Mouse (Mus musculus): Measurements from ENCODE around the gene Opn1sw.

DNA sequence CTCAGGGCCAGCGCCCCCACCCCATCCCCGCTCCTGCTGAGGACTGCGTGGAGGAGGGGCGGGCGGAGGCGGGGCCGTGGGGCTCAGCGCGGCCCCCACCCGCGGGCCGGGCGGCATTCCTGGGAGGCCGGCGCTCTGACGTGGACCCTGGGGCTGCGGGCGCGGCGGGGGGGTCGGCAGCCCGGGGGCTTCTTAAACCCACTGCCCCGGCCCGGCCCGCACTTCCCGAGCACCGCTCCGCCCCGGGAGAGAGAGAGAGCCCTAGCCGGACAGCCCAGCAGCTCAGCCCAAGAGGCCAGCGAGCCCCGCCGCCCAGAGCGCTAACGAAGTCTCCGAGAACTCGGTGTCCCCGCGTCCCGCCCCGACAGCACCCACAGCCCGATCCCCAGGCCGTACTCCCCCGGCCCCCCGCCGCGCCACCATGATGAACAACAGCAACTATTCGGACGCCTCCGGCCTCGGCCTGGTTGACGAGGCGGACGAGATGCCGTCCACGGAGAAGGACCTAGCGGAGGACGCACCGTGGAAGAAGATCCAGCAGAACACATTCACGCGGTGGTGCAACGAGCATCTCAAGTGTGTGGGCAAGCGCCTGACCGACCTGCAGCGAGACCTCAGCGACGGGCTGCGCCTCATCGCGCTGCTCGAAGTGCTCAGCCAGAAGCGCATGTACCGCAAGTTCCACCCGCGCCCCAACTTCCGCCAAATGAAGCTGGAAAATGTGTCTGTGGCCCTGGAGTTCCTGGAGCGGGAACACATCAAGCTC lies 45.0 kb upstream of the Opn1sw start, which contains the start of gene Flnc:
- TF ChIP-seq CTCF (conservative IDR thresholded peaks at IDR 0.05; ENCODE audit: low read length) (no peak), POU5F1 (IDR thresholded peaks at IDR 0.05; ENCODE audit: borderline replicate concordance, low read length) (no peak), NANOG (IDR thresholded peaks at IDR 0.05; ENCODE audit: borderline replicate concordance, low read length) (no peak)
